Mouse (Mus musculus) thymus, adult 2 months (tissue): ENCODE results near the gene Ppp4r2. TPM values are rescaled to one million over a fixed set of nuclear protein-coding genes. Genes with fewer than 3 reads are reported as not detected.
A peak's percentile ranks its signal among the peaks of the same experiment; 100 is the strongest.
"Not testable (repeated sequence)": the region's sequence is repeated elsewhere in the genome, so short reads cannot be mapped to it uniquely, and the experiment has no call there.

ENCODE experiments used
- DNase-seq: peaks from one replicate; pipeline ENCODE4 v3.0.0; 2021
- H3K27ac ChIP-seq: fragments of 200-500 bp; 2 replicates; pipeline ENCODE4 v1.5.1; 2012; ENCODE audit warnings: low read length, control low read depth; ENCODE audit not compliant: control insufficient read depth, insufficient read depth
- H3K27me3 ChIP-seq: fragments of 200-500 bp; 2 replicates; pipeline ENCODE4 v1.6.1; 2012; ENCODE audit warnings: mild to moderate bottlenecking, low read length, moderate library complexity, mixed read lengths; ENCODE audit not compliant: control insufficient read depth, insufficient read depth
- H3K36me3 ChIP-seq: fragments of 200-500 bp; 2 replicates; pipeline ENCODE4 v1.6.1; 2012; ENCODE audit warnings: mild to moderate bottlenecking, low read length, moderate library complexity; ENCODE audit not compliant: control insufficient read depth, insufficient read depth
- H3K4me1 ChIP-seq: fragments of 200-500 bp; replicated peaks from 2 replicates; pipeline ENCODE4 v1.6.1; 2012; ENCODE audit warnings: low read length; ENCODE audit not compliant: control insufficient read depth, insufficient read depth
- H3K4me3 ChIP-seq: fragments of 200-500 bp; 2 replicates; pipeline ENCODE4 v1.5.1; 2012; ENCODE audit warnings: mild to moderate bottlenecking, low read length, control low read depth, moderate library complexity; ENCODE audit not compliant: control insufficient read depth, insufficient read depth
- CTCF ChIP-seq: fragments of 200-500 bp; IDR thresholded peaks from 2 replicates; pipeline ENCODE4 v1.5.1; 2012; ENCODE audit warnings: mild to moderate bottlenecking, control low read depth, low read length, moderate library complexity, borderline replicate concordance; ENCODE audit not compliant: control insufficient read depth, poor library complexity, insufficient read depth; ENCODE audit errors: extremely low read depth
- POLR2A ChIP-seq: fragments of 200-500 bp; IDR thresholded peaks from 2 replicates; pipeline ENCODE4 v1.6.1; 2012; ENCODE audit warnings: mild to moderate bottlenecking, low read length, control low read depth, moderate library complexity; ENCODE audit not compliant: control insufficient read depth, poor library complexity, insufficient read depth; ENCODE audit errors: extremely low read depth
- WGBS: fragments of 180-500 bp; shearing (Covaris S2); methylation state at CpG from one replicate; pipeline ENCODE4 v1.1.7; 2018; 5-methylcytosine and 5-hydroxymethylcytosine counted together
- polyA plus RNA-seq: library from polyadenylated mRNA; depleted of rRNA; stranded (reverse); fragments of >200 nt; gene quantifications from 2 replicates; pipeline ENCODE4 v1.2.3, GENCODE M21; 2012

Gene Ppp4r2
- polyA plus RNA-seq, 1 experiment, result 27.0 TPM

DNA sequence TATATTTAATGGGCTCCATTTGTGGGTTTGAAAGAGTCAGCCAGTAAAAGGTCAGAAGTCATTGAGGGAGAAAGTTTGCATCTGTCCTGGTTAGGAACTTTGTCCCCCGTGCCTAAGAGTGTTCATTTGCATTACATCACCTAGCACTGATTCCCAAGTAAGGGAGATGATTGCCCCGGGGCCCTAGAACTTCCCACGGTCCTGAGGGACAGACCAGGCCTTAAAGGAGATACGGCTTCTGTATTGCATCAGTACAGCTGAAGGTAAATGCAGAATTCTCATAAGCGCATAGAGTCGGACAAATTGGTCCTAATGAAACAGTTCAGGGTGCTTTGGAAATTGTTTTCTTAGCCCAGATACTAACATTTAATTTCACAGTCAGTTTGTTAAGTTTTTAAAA is 31.9 kb downstream of the Ppp4r2 start:
- Histone ChIP-seq H3K4me1 (no peaks in the 10 kb centered on the region), H3K27ac (no peak overlapping the region), H3K27me3 (no peaks in the 10 kb centered on the region), H3K36me3 (peaks cover 33% of the 10 kb centered on the region), H3K4me3 (no peak overlapping the region)
- 95% methylated on average over 6 of the region's 6 CpGs for WGBS
- TF ChIP-seq CTCF (no peak), POLR2A (no peak)
- DNase-seq, result no peak

DNA sequence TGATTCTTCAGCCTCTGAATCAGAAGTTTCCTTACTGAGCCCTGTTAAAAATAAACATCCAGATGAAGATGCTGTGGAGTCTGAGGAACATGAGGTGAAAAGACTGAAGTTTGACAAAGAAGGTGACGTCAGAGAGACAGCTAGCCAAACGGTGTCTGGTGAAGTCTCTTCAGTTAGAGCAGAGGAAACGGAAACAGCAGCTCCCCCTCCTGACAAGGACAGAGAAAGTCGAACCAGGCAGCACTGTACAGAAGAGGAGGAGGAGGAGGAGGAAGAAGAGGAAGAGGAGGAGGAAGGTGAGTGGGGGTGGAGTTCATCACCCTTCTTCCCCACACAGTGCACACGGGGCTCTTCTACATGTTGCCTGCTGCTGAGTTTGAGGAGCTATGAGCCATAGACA is 32.4 kb downstream of the Ppp4r2 start:
- H3K36me3 ChIP-seq, result peaks cover 33% of the 10 kb centered on the region
- 67% methylated on average over 5 of the region's 5 CpGs for WGBS
- DNase-seq, result not testable (repeated sequence)

DNA sequence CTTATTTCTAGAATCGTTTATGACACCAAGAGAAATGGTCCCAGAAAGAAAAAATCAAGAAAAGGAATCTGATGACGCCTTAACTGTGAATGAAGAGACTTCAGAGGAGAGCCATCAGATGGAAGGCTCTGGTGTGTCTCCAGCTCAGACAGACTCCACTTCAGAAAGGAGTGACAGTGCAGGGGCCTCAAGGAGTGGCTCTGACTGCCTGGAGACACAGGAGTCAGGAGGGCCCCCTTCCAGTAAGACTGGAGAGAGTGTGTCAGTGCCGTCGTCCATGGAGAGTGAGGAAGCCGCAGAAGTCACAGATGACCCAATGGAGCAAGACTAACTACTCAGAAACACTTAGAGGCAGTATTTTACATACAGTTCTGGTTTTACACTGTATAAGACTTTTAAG is 32.8 kb downstream of the Ppp4r2 start:
- H3K27ac ChIP-seq, DNase-seq, H3K4me1 ChIP-seq, H3K27me3 ChIP-seq, H3K4me3 ChIP-seq: not testable (repeated sequence)
- H3K36me3 ChIP-seq, result peaks cover 32% of the 10 kb centered on the region
- 95% methylated on average over 5 of the region's 5 CpGs for WGBS

More for the DNA sequence above, 32.4 kb downstream of the Ppp4r2 start:
- H3K27me3 ChIP-seq, H3K4me3 ChIP-seq, H3K4me1 ChIP-seq, H3K27ac ChIP-seq: not testable (repeated sequence)

DNA sequence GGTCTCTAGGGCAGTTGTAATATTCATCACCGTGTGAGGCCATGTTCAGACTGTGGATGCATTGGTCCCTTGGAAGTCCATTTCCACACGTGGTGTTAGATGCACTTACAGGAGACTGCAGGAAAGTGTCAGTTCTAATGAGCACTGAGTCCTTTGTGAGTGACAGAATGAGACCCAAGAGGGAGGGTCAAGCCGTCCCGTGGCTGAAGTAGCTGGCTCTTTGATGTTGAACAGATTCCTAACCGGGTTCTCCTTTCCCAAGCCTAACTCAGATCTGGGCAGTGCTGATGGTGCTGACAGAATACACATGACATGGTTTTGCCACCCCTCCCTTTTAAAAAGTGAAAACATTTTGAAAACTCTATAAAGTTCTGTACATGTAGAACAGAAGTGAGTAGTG is 35.4 kb downstream of the Ppp4r2 start:
- Histone ChIP-seq H3K4me1 (no peaks in the 10 kb centered on the region), H3K4me3 (no peak overlapping the region), H3K27me3 (no peaks in the 10 kb centered on the region), H3K36me3 (peaks cover 18% of the 10 kb centered on the region), H3K27ac (no peak overlapping the region)
- TF ChIP-seq POLR2A, result no peak
- no peak for TF ChIP-seq CTCF
- WGBS, result 85% methylated on average over 5 of the region's 5 CpGs
- no peak for DNase-seq

DNA sequence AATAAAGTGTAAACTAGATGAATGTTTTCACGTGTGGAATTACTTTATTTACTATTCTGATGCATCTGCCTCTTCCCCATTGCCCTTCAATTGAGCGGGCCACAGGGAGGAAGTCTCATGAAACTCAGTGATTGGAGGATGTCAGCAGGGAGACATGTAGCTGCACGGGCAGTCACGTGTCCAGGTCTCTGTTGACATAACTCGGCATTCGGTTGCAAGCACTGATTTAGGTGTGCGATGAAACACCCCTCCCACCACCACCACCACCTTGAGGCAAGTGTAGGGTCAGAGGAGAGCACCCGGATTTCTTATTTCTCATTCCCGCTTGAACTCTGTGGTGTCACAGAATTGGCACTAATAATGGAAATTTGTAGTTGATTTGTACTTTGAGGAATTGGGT is 36.5 kb downstream of the Ppp4r2 start:
- H3K36me3 ChIP-seq, result peaks cover 17% of the 10 kb centered on the region
- no peak overlapping the region for H3K27ac ChIP-seq
- no peaks in the 10 kb centered on the region for H3K4me1 ChIP-seq
- no peak for DNase-seq
- no peaks in the 10 kb centered on the region for H3K27me3 ChIP-seq
- no peak overlapping the region for H3K4me3 ChIP-seq
- TF ChIP-seq POLR2A, result no peak
- TF ChIP-seq CTCF, result no peak
- 87% methylated on average over 9 of the region's 9 CpGs for WGBS

DNA sequence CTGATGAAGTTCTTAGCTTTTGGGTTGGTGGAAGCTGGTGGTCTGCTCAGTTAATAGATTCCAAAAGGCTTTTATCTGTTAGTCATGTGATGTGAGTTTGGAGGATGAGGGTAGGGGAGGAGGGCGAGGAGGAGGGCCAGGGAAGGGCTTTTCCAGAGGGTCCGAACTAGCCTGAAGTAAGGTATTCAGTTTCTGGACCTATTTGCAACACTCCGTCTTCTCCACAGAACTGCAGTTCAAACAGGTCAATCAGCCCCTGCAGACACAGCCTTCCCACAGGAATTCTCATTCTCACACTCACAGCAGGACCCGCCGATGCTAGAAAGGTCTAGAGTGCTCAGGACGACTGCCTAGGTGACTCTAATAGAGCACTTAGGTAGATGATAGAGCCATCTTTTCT is 39.8 kb downstream of the Ppp4r2 start:
- TF ChIP-seq CTCF (no peak), POLR2A (no peak)
- Histone ChIP-seq H3K4me1 (no peaks in the 10 kb centered on the region), H3K27me3 (no peaks in the 10 kb centered on the region), H3K36me3 (peaks cover 4% of the 10 kb centered on the region; the same call in 1 of the 2 replicates), H3K4me3 (no peak overlapping the region), H3K27ac (no peak overlapping the region)
- no peak for DNase-seq
- WGBS, result 90% methylated on average over 6 of the region's 6 CpGs

DNA sequence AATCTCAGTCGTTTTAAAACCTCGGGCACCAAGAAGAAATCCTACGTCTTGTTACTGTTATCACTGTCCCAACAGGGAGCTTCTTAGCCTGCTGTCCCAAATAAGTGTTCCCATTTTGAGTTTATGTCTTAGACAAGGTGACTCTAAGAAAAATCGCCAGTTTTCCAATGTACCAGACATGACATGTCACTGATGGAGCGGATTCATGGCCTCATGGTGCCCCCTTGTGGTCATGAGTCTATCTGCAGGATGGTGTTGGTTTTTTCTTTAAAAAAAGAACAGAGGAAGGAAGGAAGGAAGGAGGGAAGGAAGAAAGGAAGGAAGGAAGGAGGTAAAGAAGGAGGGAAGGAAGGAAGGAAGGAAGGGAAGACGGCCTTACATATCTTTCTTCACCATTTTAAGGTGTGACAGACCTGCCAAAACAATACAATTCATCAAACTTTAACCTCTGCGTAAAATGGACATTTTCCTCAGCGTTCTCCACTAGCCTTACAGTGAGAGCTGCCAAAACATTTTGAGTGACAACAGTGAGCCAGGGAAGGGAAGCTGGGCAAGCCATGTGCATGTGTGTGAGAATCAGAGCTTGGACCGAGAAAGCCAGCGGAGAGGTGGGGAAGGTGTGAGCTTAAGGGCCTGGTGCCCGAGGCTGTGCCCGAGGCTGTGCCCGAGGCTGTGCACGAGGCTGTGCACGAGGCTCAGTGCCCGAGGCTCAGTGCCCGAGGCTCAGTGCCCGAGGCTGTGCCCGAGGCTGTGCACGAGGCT is 42.6 kb downstream of the Ppp4r2 start:
- no peaks in the 10 kb centered on the region for H3K27me3 ChIP-seq
- TF ChIP-seq POLR2A (no peak), CTCF (no peak)
- WGBS, result 70% methylated on average over 20 of the region's 20 CpGs
- H3K27ac ChIP-seq, result no peak overlapping the region
- DNase-seq, result peak; percentile 60
- H3K4me3 ChIP-seq, result no peak overlapping the region
- H3K36me3 ChIP-seq, result no peaks in the 10 kb centered on the region
- H3K4me1 ChIP-seq, result no peaks in the 10 kb centered on the region
